8 mouse cellular contexts compared by ENCODE assay signal in genomic region chr2:34799357-34800256, GRCm38 (mm10). TPM values are rescaled to one million over a fixed set of nuclear protein-coding genes. Genes with fewer than 3 reads are reported as not detected.
DNase-seq lines count a peak whose midpoint lies in the region; ATAC-seq and TF ChIP-seq lines count a peak whose summit lies in the region.

Gene Rabepk (minus strand): TSS chr2:34799912.

- peak; percentile 89 for DNase-seq in Muller cell, postnatal 12 days (ENCODE audit: inconsistent ontology term)
- DNase-seq in cerebellum, adult 8-10 months, result peak; percentile 70
- peak; percentile 82 for DNase-seq in forelimb bud, embryonic 11.5 days (ENCODE audit: low read depth, low spot score)
- DNase-seq in heart, postnatal 4 days, result peak; percentile 88
- DNase-seq in layer of hippocampus, adult 9-11 months, result peak; percentile 79
- DNase-seq in lung, postnatal 0 days (ENCODE audit: low spot score), result peak; percentile 96
- peak; percentile 53 for DNase-seq in ovary, postnatal 10 days (ENCODE audit: low spot score)
- peak; percentile 91 for DNase-seq in thymus, postnatal 0 days (ENCODE audit: low spot score)

- peak within 1 kb of the TSS; percentile 32 for H3K9ac ChIP-seq in lung, postnatal 0 days (replicated peaks; ENCODE audit: low read depth)

- peaks cover 6% of the 10 kb centered on the region; the same call in 1 of the 2 replicates for H3K4me1 ChIP-seq in lung, postnatal 0 days (ENCODE audit: insufficient read depth, low read depth, low read length)

- no peaks in the 10 kb centered on the region for H3K36me3 ChIP-seq in lung, postnatal 0 days (ENCODE audit: insufficient read depth, low read length)

- H3K27ac ChIP-seq in lung, postnatal 0 days (ENCODE audit: low read length), result peak within 1 kb of the TSS; percentile 76

- H3K4me2 ChIP-seq in lung, postnatal 0 days (replicated peaks; ENCODE audit: low read depth, low read length), result peak within 1 kb of the TSS; percentile 85

- peak within 1 kb of the TSS; percentile 49 for H3K4me3 ChIP-seq in lung, postnatal 0 days (ENCODE audit: low read depth, low read length)

- no peak for TF ChIP-seq EP300 in lung, postnatal 0 days (IDR thresholded peaks at IDR 0.05)

- 3% methylated on average over 44 of the region's 44 CpGs for WGBS in lung, postnatal 0 days

- ATAC-seq in lung, postnatal 0 days, result peak; percentile 78

- TF ChIP-seq CTCF in lung, postnatal 0 days (IDR thresholded peaks at IDR 0.05), result no peak

- H3K27me3 ChIP-seq in lung, postnatal 0 days (replicated peaks; ENCODE audit: insufficient read depth, low read length), result no peaks in the 10 kb centered on the region

- no peaks in the 10 kb centered on the region for H3K9me3 ChIP-seq in lung, postnatal 0 days (ENCODE audit: low read length)

RNA-seq across cellular contexts. Expression of gene Rabepk, which starts in this region (rescaled TPM):
- total RNA-seq in heart, postnatal 4 days (2021), result 10 to 100 TPM; 16.2 to 18.4 TPM
- polyA plus RNA-seq in lung, postnatal 0 days (2015; fragmentation: Nextera tagmentation; extraction: Ambion mirVana), result 18.5 and 19.6 TPM in 2 replicates
- 35.1 and 37.3 TPM in 2 replicates for polyA plus RNA-seq in thymus, postnatal 0 days (2015; fragmentation: Nextera tagmentation; extraction: Ambion mirVana)

Comparison
In these comparisons a context has a peak if more than half of its experiments do, and no peak if none do; other contexts are left out.
1. Peak in every context shown above with its lines: DNase-seq, ATAC-seq, H3K4me3 ChIP-seq and H3K27ac ChIP-seq.